Mouse (Mus musculus) neural tube, embryonic 14.5 days (tissue): ENCODE results near the gene Ddt. TPM values are rescaled to one million over a fixed set of nuclear protein-coding genes. Genes with fewer than 3 reads are reported as not detected.
A peak's percentile ranks its signal among the peaks of the same experiment; 100 is the strongest.

Source experiments
- ATAC-seq: fragments of 200-750 bp; cut with Nextera tagmentation; 2 replicates; pipeline ENCODE4 v1.8.0; 2017; ENCODE audit warnings: low read depth, mild to moderate bottlenecking, moderate TSS enrichment, moderate library complexity
- H3K27ac ChIP-seq: fragments of 300-500 bp; sonication (generic); 2 replicates; pipeline ENCODE4 v1.5.1; 2014; ENCODE audit warnings: low read depth, mild to moderate bottlenecking, control low read depth, low read length, moderate library complexity, mixed read lengths
- H3K27me3 ChIP-seq: fragments of 300-500 bp; sonication (generic); 2 replicates; pipeline ENCODE4 v1.6.1; 2014; ENCODE audit warnings: low read length; ENCODE audit not compliant: control insufficient read depth, insufficient read depth
- H3K36me3 ChIP-seq: fragments of 300-500 bp; sonication (generic); 2 replicates; pipeline ENCODE4 v1.6.1; 2014; ENCODE audit warnings: low read length, mixed read lengths; ENCODE audit not compliant: control insufficient read depth, insufficient read depth
- H3K4me1 ChIP-seq: fragments of 300-500 bp; sonication (generic); 2 replicates; pipeline ENCODE4 v1.6.1; 2014; ENCODE audit warnings: low read length; ENCODE audit not compliant: control insufficient read depth, insufficient read depth
- H3K4me2 ChIP-seq: fragments of 300-500 bp; sonication (generic); 2 replicates; pipeline ENCODE4 v1.6.1; 2014; ENCODE audit warnings: mild to moderate bottlenecking, low read depth, low read length, control low read depth
- H3K4me3 ChIP-seq: fragments of 300-500 bp; sonication (generic); 2 replicates; pipeline ENCODE4 v1.5.1; 2014; ENCODE audit warnings: low read depth, low read length, control low read depth, mixed read lengths
- H3K9ac ChIP-seq: fragments of 300-500 bp; sonication (generic); replicated peaks from 2 replicates; pipeline ENCODE4 v1.6.1; 2014; ENCODE audit warnings: low read depth, mild to moderate bottlenecking, control low read depth, low read length, mixed read lengths
- H3K9me3 ChIP-seq: fragments of 300-500 bp; sonication (generic); 2 replicates; pipeline ENCODE4 v1.6.1; 2016; ENCODE audit warnings: low read length; ENCODE audit not compliant: control insufficient read depth
- WGBS: fragments of 180-500 bp; shearing (Covaris S2); extraction: QIAGEN DNeasy Blood & Tissue Kit; methylation state at CpG from one replicate; pipeline ENCODE4 v1.1.7; 2014; 5-methylcytosine and 5-hydroxymethylcytosine counted together
- polyA plus RNA-seq: library from polyadenylated mRNA; unstranded; fragments of >200 nt; fragmentation: Nextera tagmentation; extraction: Ambion mirVana; gene quantifications from 2 replicates; pipeline ENCODE4 v1.2.1, GENCODE M21; 2014

Gene Ddt
- polyA plus RNA-seq, result 102 and 104 TPM in 2 replicates

DNA sequence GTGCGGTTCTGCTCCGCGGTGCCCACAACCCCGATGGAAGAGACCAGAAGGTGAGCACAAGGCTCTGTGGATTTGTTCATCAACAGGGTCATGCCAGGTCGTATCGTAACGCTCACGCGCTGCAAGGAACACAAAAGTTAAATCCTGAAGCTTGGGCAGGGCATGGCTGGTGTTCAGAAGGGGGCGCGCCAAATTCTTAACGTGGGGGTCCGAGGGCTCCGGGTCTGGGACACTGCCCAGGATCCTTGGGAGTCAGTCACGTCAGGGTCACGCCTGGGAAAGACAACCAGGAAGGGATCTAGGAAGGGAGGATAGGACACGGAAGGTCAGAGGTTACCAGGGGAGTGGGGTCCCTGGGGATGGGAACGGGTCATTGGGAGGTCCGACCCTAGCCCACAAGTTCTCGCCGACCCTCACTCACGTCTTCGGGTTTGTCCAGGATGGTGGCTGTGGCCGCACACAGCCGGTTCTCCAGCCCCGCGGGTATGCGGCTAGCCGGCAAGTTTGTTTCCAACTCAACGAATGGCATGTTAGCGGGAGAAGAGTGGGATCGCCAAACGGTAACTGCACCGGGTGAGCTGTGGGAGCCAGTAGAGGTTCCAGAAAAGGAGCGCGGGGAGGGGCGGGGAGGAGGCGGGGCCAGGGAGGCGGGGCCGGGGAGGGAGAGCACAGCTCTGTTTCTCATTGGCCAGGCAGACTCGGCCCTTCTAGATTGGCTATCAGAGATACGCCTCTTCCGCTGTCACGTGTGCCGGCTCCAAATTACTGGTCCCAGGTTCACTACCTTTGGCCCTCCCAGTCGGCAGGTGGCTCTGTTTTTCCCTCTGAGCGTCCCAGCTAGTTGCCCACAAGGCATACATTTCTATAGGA is at the start of gene Ddt:
Ddt (minus strand) TSS at position 620 of the 870 bp plus-strand sequence.
- peak within 1 kb of the TSS; percentile 44 for H3K4me3 ChIP-seq
- 0% methylated on average over 47 of the region's 47 CpGs for WGBS
- no peak within 1 kb of the TSS for H3K27ac ChIP-seq
- peak within 1 kb of the TSS; percentile 56 for H3K9ac ChIP-seq
- H3K9me3 ChIP-seq, result no peaks in the 10 kb centered on the region
- 0 out of 2 replicates have a peak, but pooled peaks cover 6% of the 10 kb centered on the region for H3K4me1 ChIP-seq
- no peaks in the 10 kb centered on the region for H3K36me3 ChIP-seq
- peak within 1 kb of the TSS; percentile 99 for H3K4me2 ChIP-seq
- H3K27me3 ChIP-seq, result no peaks in the 10 kb centered on the region
- ATAC-seq, result peak; percentile 97

GRCm38 (mm10) chr10:75822443-75822842 is 49.2 kb upstream of the Ddt start, which contains the start of gene Gstt4:
Gene Gstt4 (minus strand): TSS chr10:75822543.
- 98% methylated on average over 2 of the region's 2 CpGs for WGBS
- Histone ChIP-seq H3K4me2 (no peak within 1 kb of the TSS), H3K36me3 (no peaks in the 10 kb centered on the region), H3K27ac (no peak within 1 kb of the TSS), H3K4me1 (no peaks in the 10 kb centered on the region), H3K27me3 (no peaks in the 10 kb centered on the region), H3K9ac (no peak within 1 kb of the TSS), H3K4me3 (no peak within 1 kb of the TSS), H3K9me3 (no peaks in the 10 kb centered on the region)
- no peak for ATAC-seq

- Histone ChIP-seq H3K27ac (no peak overlapping the region), H3K4me2 (no peak overlapping the region), H3K4me3 (no peak overlapping the region), H3K36me3 (no peaks in the 10 kb centered on the region), H3K9me3 (no peaks in the 10 kb centered on the region), H3K9ac (no peak overlapping the region), H3K27me3 (no peaks in the 10 kb centered on the region), H3K4me1 (no peaks in the 10 kb centered on the region)
- 83% methylated on average over 5 of the region's 5 CpGs for WGBS
- no peak for ATAC-seq
Observed at GRCm38 (mm10) chr10:75819882-75820281, 46.7 kb upstream of the Ddt start.

GRCm38 (mm10) chr10:75818641-75819040 is 45.4 kb upstream of the Ddt start:
- H3K4me3 ChIP-seq, result no peak overlapping the region
- no peak for ATAC-seq
- 62% methylated on average over 10 of the region's 10 CpGs for WGBS

DNA sequence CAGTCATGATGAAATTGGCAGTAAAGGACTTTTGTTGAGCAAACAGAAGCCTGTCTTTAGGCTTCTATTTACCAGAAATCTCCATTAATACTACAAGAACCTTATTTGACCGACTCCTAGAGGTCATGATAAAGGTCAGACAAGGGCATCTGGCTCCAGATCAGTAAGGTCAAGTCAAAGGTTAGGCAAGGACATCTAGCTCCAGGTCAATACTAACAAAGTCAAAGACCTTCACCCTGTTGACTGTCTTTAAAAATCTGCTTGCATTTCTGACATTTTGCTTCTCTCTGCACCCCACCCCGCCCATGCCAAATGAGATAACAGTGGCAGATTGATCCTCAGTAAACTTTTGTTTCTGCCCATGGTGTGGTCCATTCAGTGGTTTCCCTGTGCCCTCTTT is 31.0 kb upstream of the Ddt start:
- Histone ChIP-seq H3K36me3 (no peaks in the 10 kb centered on the region), H3K27me3 (no peaks in the 10 kb centered on the region), H3K9ac (no peak overlapping the region), H3K9me3 (no peaks in the 10 kb centered on the region), H3K4me1 (no peaks in the 10 kb centered on the region), H3K4me2 (no peak overlapping the region), H3K27ac (no peak overlapping the region), H3K4me3 (no peak overlapping the region)
- no peak for ATAC-seq
- WGBS, result 81% methylated on average over 2 of the region's 2 CpGs

More at GRCm38 (mm10) chr10:75818641-75819040, 45.4 kb upstream of the Ddt start:
- Histone ChIP-seq H3K27me3 (no peaks in the 10 kb centered on the region), H3K36me3 (no peaks in the 10 kb centered on the region), H3K9ac (no peak overlapping the region), H3K27ac (no peak overlapping the region), H3K9me3 (no peaks in the 10 kb centered on the region), H3K4me1 (no peaks in the 10 kb centered on the region), H3K4me2 (no peak overlapping the region)

DNA sequence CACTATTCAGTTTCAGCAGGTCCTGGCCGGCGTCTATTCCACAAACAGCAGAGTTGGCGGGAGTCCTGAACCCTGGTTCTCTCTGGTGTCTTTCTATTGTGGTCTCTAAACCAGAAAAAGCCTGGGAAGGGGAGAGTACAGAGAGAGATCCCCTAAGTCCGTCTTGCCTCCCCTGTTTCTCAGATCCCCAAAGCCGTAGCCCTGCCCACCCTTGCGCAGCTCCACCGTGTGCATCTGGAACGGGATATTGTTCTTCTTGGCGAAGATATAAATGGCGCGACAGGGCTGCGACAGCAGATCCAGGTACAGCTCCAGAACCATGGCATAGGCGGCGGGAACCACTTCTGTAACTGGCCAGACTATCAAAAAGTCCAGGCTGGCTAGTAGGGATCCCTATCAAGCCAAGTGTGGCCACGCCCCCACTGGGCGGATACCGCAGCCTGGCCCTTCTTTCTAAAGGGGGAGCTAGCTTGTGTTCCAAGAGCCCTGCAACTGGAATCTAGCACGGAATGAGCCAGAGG is 25.0 kb upstream of the Ddt start, which contains the start of gene Gstt1:
Gstt1 (minus strand) TSS at position 409 of the 521 bp plus-strand sequence.
- H3K27me3 ChIP-seq, result no peaks in the 10 kb centered on the region
- ATAC-seq, result peak; percentile 63
- H3K27ac ChIP-seq, result no peak within 1 kb of the TSS
- H3K4me3 ChIP-seq, result peak within 1 kb of the TSS; percentile 25
- peak within 1 kb of the TSS; percentile 41 for H3K9ac ChIP-seq
- 1% methylated on average over 18 of the region's 18 CpGs for WGBS
- H3K4me2 ChIP-seq, result peak within 1 kb of the TSS; percentile 52
- no peaks in the 10 kb centered on the region for H3K9me3 ChIP-seq
- no peaks in the 10 kb centered on the region; the same call in 1 of the 2 replicates for H3K4me1 ChIP-seq
- no peaks in the 10 kb centered on the region for H3K36me3 ChIP-seq

DNA sequence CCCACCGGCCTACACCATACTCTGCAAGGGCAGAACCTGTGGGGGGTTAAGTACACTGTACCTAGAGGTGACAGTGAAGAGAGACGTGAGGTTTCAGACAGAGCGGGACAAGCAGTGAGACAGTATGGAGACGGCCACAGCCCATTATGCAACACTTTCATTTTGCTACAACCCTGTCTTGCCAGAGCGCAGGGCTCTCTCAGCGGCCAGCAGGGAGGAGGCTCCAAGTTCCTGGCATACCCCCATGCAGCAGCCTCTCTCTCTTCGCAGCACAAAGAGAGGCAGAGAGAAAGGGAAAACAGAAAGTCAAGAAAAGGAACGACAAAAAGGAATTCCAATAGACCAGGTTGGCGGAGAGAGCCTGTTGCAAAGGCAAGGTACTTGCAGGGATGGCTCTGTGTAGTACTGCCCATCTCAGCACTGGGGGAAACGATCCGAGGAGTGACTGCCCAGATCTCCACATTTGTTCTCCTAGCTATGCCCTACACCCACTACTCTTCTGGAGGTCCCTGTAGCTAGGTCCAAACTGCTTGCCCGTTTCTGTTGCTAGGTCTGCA is 24.5 kb upstream of the Ddt start:
- 2% methylated on average over 12 of the region's 12 CpGs for WGBS
- Histone ChIP-seq H3K27me3 (no peaks in the 10 kb centered on the region), H3K27ac (no peak overlapping the region), H3K4me1 (no peaks in the 10 kb centered on the region; the same call in 1 of the 2 replicates), H3K36me3 (no peaks in the 10 kb centered on the region), H3K9ac (peak overlapping the region; percentile 41), H3K4me3 (peak overlapping the region; percentile 25), H3K9me3 (no peaks in the 10 kb centered on the region), H3K4me2 (peak overlapping the region; percentile 52)
- peak; percentile 58; the same call in 1 of the 2 replicates for ATAC-seq

DNA sequence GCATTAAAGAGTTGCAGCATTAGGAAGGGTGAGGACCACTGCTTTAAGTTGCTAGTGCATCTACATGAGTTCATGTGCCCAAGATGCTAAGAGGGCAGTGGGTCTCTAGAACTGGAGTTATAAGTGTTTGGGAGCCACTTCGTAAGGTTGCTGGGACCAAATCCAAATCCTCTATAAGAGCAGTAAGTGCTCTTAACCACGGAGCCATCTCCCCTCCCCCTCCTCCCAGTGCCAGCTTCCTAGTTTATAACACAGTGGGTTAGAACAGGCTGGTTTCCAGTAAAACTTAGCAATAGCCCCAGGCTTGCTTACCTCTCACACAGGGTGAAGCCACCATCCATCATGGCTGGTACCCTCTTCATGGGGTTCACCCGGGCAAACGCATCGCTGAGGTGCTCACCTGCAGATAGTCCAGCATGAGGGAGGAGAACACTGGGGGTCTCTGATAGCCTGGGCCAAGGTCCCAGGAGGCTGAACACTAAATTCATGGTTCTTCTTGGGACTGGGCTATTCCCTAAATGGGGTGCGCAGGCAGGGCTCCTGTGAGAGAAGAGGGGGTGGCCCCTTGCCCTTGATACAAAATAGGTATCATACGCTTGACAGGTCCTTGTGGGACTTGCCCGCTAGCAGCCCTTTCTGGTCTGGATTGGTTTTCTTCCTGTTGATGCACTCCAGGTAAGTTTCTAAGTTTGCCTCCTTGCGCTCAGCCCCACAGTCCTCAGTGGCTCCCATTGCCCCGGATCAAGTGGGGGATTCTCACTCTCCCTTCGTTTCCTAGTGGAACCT is 23.7 kb upstream of the Ddt start:
- 0 out of 2 replicates have a peak, but pooled peaks have one; percentile 9 for ATAC-seq

More for the DNA sequence above, 23.7 kb upstream of the Ddt start:
- H3K4me1 ChIP-seq, result no peaks in the 10 kb centered on the region; the same call in 1 of the 2 replicates
- no peaks in the 10 kb centered on the region for H3K27me3 ChIP-seq
- H3K9me3 ChIP-seq, result no peaks in the 10 kb centered on the region
- H3K4me2 ChIP-seq, result peak overlapping the region; percentile 52
- H3K4me3 ChIP-seq, result peak overlapping the region; percentile 25; the same call in 1 of the 2 replicates
- H3K27ac ChIP-seq, result no peak overlapping the region
- 47% methylated on average over 11 of the region's 11 CpGs for WGBS
- no peak overlapping the region; the same call in 1 of the 2 replicates for H3K9ac ChIP-seq
- no peaks in the 10 kb centered on the region for H3K36me3 ChIP-seq
